Mouse (Mus musculus) heart, adult 2 months (tissue): ENCODE measurements at regions not wholly inside any gene's neighbourhood (a gene's known extent, or its start where the extent isn't known, plus 50 kb on each side); places are given as distances from the start of the nearest gene placed in this dataset.

Experiments used
- DNase-seq, 2 experiments: peaks; one replicate each; pipeline ENCODE4 v3.0.0; 2021
- H3K27ac ChIP-seq: fragments of 200-600 bp; 2 replicates; pipeline ENCODE4 v1.8.1; 2022
- H3K27me3 ChIP-seq: fragments of 200-500 bp; 2 replicates; pipeline ENCODE4 v1.6.1; 2012; ENCODE audit warnings: mild to moderate bottlenecking, low read length, inconsistent platforms, mixed read lengths; ENCODE audit not compliant: control insufficient read depth, insufficient read depth
- H3K36me3 ChIP-seq: fragments of 200-500 bp; 2 replicates; pipeline ENCODE4 v1.6.1; 2012; ENCODE audit warnings: low read length, inconsistent platforms; ENCODE audit not compliant: control insufficient read depth, insufficient read depth
- H3K4me1 ChIP-seq: fragments of 200-500 bp; 2 replicates; pipeline ENCODE4 v1.6.1; 2011; ENCODE audit warnings: low read length; ENCODE audit not compliant: control insufficient read depth, insufficient read depth
- H3K4me3 ChIP-seq: fragments of 200-600 bp; 2 replicates; pipeline ENCODE4 v1.8.1; 2022
- H3K79me2 ChIP-seq: fragments of 200-500 bp; replicated peaks from 2 replicates; pipeline ENCODE4 v1.6.1; 2012; ENCODE audit warnings: mild to moderate bottlenecking, inconsistent platforms, low read length, moderate library complexity, mixed read lengths; ENCODE audit not compliant: control insufficient read depth, insufficient read depth
- H3K9ac ChIP-seq: fragments of 200-500 bp; 2 replicates; pipeline ENCODE4 v1.6.1; 2012; ENCODE audit warnings: low read depth, mild to moderate bottlenecking, control low read depth, inconsistent platforms, low read length, mixed read lengths
- CTCF ChIP-seq: fragments of 200-600 bp; IDR thresholded peaks from 2 replicates; pipeline ENCODE4 v1.8.1; 2022; ENCODE audit warnings: antibody characterized with exemption, mild to moderate bottlenecking, moderate library complexity
- EP300 ChIP-seq: fragments of 200-500 bp; IDR thresholded peaks from 2 replicates; pipeline ENCODE4 v1.6.1; 2011; ENCODE audit warnings: low read depth, low read length, control low read depth; ENCODE audit not compliant: insufficient read depth
- POLR2A ChIP-seq: fragments of 200-500 bp; IDR thresholded peaks from 2 replicates; pipeline ENCODE4 v1.6.1; 2011; ENCODE audit warnings: mild to moderate bottlenecking, low read depth, low read length, control low read depth; ENCODE audit not compliant: insufficient read depth
- WGBS: fragments of 180-500 bp; shearing (Covaris S2); methylation state at CpG from one replicate; pipeline ENCODE4 v1.1.7; 2018; 5-methylcytosine and 5-hydroxymethylcytosine counted together
- intact Hi-C: fragments of 180-260 bp; cut with DNase I; formaldehyde crosslinking; loops from one replicate; pipeline ENCODE4 v1.15.1; 2025

DNA sequence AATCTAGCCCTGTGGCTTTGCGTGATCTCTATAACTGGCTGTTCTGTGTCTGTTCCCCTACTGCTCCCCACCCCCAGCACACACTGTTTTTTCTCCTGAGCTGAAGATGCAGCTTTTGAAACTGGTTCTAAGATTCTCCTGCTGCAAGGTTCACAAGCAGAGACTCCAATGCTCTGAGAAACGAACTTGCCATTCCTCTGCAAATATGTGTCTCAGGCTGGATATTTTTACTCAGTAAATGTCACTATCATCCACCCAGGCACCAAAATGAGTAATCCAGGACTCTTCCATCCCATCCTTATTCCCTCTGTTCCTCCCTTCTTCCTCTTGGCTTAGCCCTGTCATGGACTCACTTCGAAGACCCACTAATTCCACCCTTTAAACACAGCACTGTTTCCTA is 943.9 kb upstream of the Fam160b2 start:
- intact Hi-C loops: no loop called here

GRCm38 (mm10) chr14:71532074-71532659 is 932.5 kb upstream of the Fam160b2 start:
- no peak overlapping the region for H3K9ac ChIP-seq
- DNase-seq: peak; percentile 15 to 31
- H3K4me3 ChIP-seq: no peak overlapping the region
- WGBS: 12% methylated on average over 11 of the region's 11 CpGs
- no peak overlapping the region; the same call in 1 of the 2 replicates for H3K27ac ChIP-seq
- H3K27me3 ChIP-seq: no peaks in the 10 kb centered on the region
- intact Hi-C loops: no loop called here
- TF ChIP-seq EP300 (no peak), POLR2A (no peak), CTCF (no peak)
- peaks cover 3% of the 10 kb centered on the region for H3K4me1 ChIP-seq
- no peaks in the 10 kb centered on the region for H3K79me2 ChIP-seq
- H3K36me3 ChIP-seq: no peaks in the 10 kb centered on the region

More for the DNA sequence above, 943.9 kb upstream of the Fam160b2 start:
- no peaks in the 10 kb centered on the region for H3K36me3 ChIP-seq
- no peaks in the 10 kb centered on the region for H3K79me2 ChIP-seq
- no peaks in the 10 kb centered on the region for H3K4me1 ChIP-seq
- TF ChIP-seq POLR2A (no peak), CTCF (no peak), EP300 (no peak)
- DNase-seq: no peak
- no peaks in the 10 kb centered on the region for H3K27me3 ChIP-seq
- no peak overlapping the region for H3K9ac ChIP-seq
- H3K27ac ChIP-seq: no peak overlapping the region
- H3K4me3 ChIP-seq: no peak overlapping the region
- 73% methylated on average over 3 of the region's 3 CpGs for WGBS

DNA sequence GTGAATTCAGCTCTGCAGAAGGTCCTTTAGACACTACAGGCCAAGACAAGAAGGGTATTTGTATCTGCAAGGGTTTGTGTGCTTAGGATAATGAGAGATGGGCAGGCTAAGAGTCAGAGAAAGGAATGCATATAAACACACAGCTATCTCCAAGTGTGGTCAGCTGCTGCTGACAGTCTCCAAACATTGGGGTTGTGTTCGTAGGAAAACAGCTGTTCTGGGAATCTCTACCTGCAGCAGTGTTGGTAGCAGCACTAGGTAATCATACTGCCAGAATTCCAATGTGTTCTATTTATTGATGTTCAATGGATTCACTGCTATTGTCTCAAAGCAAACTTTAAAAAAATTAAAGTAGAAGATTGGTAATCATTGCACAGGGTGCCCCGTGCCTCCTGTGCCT is 931.7 kb upstream of the Fam160b2 start:
- Histone ChIP-seq H3K9ac (no peak overlapping the region), H3K4me1 (peaks cover 3% of the 10 kb centered on the region), H3K27me3 (no peaks in the 10 kb centered on the region), H3K4me3 (no peak overlapping the region), H3K36me3 (no peaks in the 10 kb centered on the region), H3K79me2 (no peaks in the 10 kb centered on the region), H3K27ac (no peak overlapping the region)
- DNase-seq: no peak
- 83% methylated on average over 2 of the region's 2 CpGs for WGBS
- intact Hi-C loops: no loop called here
- no peak for TF ChIP-seq POLR2A

- H3K9ac ChIP-seq: no peak overlapping the region
- no peak for DNase-seq
- H3K27ac ChIP-seq: no peak overlapping the region
- H3K79me2 ChIP-seq: no peaks in the 10 kb centered on the region
- H3K4me3 ChIP-seq: no peak overlapping the region
- no peak for TF ChIP-seq EP300
- TF ChIP-seq CTCF: peak; percentile 54
- TF ChIP-seq POLR2A: no peak
- H3K4me1 ChIP-seq: peaks cover 3% of the 10 kb centered on the region
- intact Hi-C loops: no loop called here
- H3K36me3 ChIP-seq: no peaks in the 10 kb centered on the region
- H3K27me3 ChIP-seq: no peaks in the 10 kb centered on the region
- 74% methylated on average over 6 of the region's 6 CpGs for WGBS
Measured at GRCm38 (mm10) chr14:71530421-71530820, 930.8 kb upstream of the Fam160b2 start.

DNA sequence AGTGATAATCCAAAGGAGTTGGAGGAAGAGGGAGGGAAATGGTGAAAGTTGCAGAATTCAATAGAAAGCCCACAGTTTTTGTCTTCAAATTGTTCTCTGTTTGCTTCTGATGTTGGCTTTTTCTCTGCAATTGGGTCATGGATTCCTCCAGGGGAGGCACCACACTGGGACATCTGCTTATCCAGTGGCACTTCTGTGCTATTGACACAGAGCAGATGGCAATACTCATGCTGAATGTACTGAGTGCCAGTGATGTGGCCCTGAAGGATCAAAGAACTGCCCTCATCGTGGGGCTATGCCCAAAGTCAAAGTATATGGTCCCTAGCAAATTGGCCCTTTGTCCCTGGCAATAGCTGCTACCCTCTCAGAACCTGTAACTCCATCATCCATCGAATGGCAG is 918.9 kb upstream of the Fam160b2 start:
- WGBS: 54% methylated on average over 2 of the region's 2 CpGs

DNA sequence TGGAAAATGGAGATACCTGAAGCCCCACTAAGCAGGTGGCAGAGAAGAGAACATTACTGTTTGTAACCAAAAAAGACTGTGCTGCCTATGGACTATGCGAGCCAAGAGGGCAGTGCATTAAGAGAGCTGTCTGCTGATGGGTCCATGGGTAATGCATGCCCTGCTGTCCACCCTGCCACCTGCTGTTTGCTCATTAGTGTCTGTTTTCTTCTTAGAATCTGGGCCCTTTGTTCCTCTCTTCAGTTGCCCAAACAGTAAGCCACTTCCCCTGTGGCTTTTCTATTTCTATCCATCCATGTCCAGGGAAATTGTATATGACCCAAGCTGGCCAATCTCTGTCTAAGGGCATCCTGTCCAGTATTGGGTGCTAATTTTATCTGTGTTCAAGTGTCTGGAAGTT is 901.2 kb upstream of the Fam160b2 start:
- Histone ChIP-seq H3K4me3 (no peak overlapping the region), H3K4me1 (no peaks in the 10 kb centered on the region), H3K9ac (no peak overlapping the region), H3K36me3 (no peaks in the 10 kb centered on the region), H3K27me3 (no peaks in the 10 kb centered on the region), H3K79me2 (no peaks in the 10 kb centered on the region), H3K27ac (no peak overlapping the region)
- 92% methylated on average over 1 of the region's 1 CpGs for WGBS
- intact Hi-C loops: no loop called here
- DNase-seq: no peak
- no peak for TF ChIP-seq POLR2A
- TF ChIP-seq CTCF: no peak
- no peak for TF ChIP-seq EP300

More for the DNA sequence above, 918.9 kb upstream of the Fam160b2 start:
- TF ChIP-seq CTCF (no peak), POLR2A (no peak), EP300 (no peak)
- H3K27me3 ChIP-seq: no peaks in the 10 kb centered on the region
- no peak overlapping the region for H3K4me3 ChIP-seq
- no peaks in the 10 kb centered on the region for H3K4me1 ChIP-seq
- DNase-seq: no peak
- H3K36me3 ChIP-seq: no peaks in the 10 kb centered on the region
- intact Hi-C loops: no loop called here
- no peak overlapping the region for H3K9ac ChIP-seq
- no peaks in the 10 kb centered on the region for H3K79me2 ChIP-seq
- H3K27ac ChIP-seq: no peak overlapping the region
